Comparison of ENCODE assay signal across 8 mouse cellular contexts in genomic region chr15:97376792-97377222, GRCm38 (mm10).
DNase-seq lines count a peak whose midpoint lies in the region; ATAC-seq and TF ChIP-seq lines count a peak whose summit lies in the region.

No protein-coding gene starts in this region.

- no peak for TF ChIP-seq EP300 in heart, adult 2 months (IDR thresholded peaks at IDR 0.05; ENCODE audit: insufficient read depth, low read depth, low read length)

- H3K79me2 ChIP-seq in heart, adult 2 months (replicated peaks; ENCODE audit: control insufficient read depth, insufficient read depth, low read length): no peaks in the 10 kb centered on the region

- peak overlapping the region; percentile 46 for H3K4me2 ChIP-seq in kidney, embryonic 16.5 days (replicated peaks; ENCODE audit: low read depth, low read length)
- peak overlapping the region; percentile 26 for H3K4me2 ChIP-seq in limb, embryonic 12.5 days
- H3K4me2 ChIP-seq in stomach, embryonic 15.5 days: peak overlapping the region; percentile 26

- H3K4me1 ChIP-seq in kidney, embryonic 16.5 days (ENCODE audit: insufficient read depth, low read length): peaks cover 33% of the 10 kb centered on the region
- H3K4me1 ChIP-seq in heart, adult 2 months (ENCODE audit: control insufficient read depth, insufficient read depth, low read length): peaks cover 1% of the 10 kb centered on the region
- peaks cover 8% of the 10 kb centered on the region; the same call in 1 of the 2 replicates for H3K4me1 ChIP-seq in limb, embryonic 12.5 days (replicated peaks)
- H3K4me1 ChIP-seq in stomach, embryonic 15.5 days: peaks cover 9% of the 10 kb centered on the region; the same call in 1 of the 2 replicates

- no peaks in the 10 kb centered on the region for H3K36me3 ChIP-seq in kidney, embryonic 16.5 days (ENCODE audit: insufficient read depth, low read length)
- no peaks in the 10 kb centered on the region for H3K36me3 ChIP-seq in heart, adult 2 months (ENCODE audit: control insufficient read depth, insufficient read depth, low read length)
- no peaks in the 10 kb centered on the region for H3K36me3 ChIP-seq in limb, embryonic 12.5 days
- no peaks in the 10 kb centered on the region for H3K36me3 ChIP-seq in stomach, embryonic 15.5 days

- TF ChIP-seq POLR2A in heart, adult 2 months (IDR thresholded peaks at IDR 0.05; ENCODE audit: insufficient read depth, low read depth, low read length): no peak

- H3K9ac ChIP-seq in kidney, embryonic 16.5 days (replicated peaks; ENCODE audit: low read length): peak overlapping the region; percentile 44
- peak overlapping the region; percentile 47; the same call in 1 of the 2 replicates for H3K9ac ChIP-seq in heart, adult 2 months (ENCODE audit: low read depth, low read length)
- H3K9ac ChIP-seq in limb, embryonic 12.5 days (replicated peaks): peak overlapping the region; percentile 8; the same call in 1 of the 2 replicates
- no peak overlapping the region for H3K9ac ChIP-seq in stomach, embryonic 15.5 days

- H3K9me3 ChIP-seq in kidney, embryonic 16.5 days (ENCODE audit: low read length): no peaks in the 10 kb centered on the region
- H3K9me3 ChIP-seq in limb, embryonic 12.5 days: no peaks in the 10 kb centered on the region
- H3K9me3 ChIP-seq in stomach, embryonic 15.5 days: no peaks in the 10 kb centered on the region

- peak overlapping the region; percentile 16 for H3K4me3 ChIP-seq in kidney, embryonic 16.5 days (ENCODE audit: low read length)
- no peak overlapping the region for H3K4me3 ChIP-seq in heart, adult 2 months
- 0 out of 2 replicates have a peak overlapping the region, but pooled peaks have one; percentile 1 for H3K4me3 ChIP-seq in limb, embryonic 12.5 days (replicated peaks)
- no peak overlapping the region for H3K4me3 ChIP-seq in stomach, embryonic 15.5 days (replicated peaks)

- DNase-seq in kidney, adult 18-20 months: no peak
- peak; percentile 25 to 37 for DNase-seq in heart, adult 2 months
- DNase-seq in thymus, postnatal 25 days: no peak
- no peak for DNase-seq in left cerebral cortex, postnatal 36 days (ENCODE audit: low spot score in 2 of 2)

- no peak for TF ChIP-seq CTCF in heart, adult 2 months (IDR thresholded peaks at IDR 0.05)

- intact Hi-C loops in heart, adult 2 months (cut with DNase I): no loop called here
- intact Hi-C loops in left cerebral cortex, postnatal 36 days (cut with DNase I): no loop called here

- H3K27ac ChIP-seq in kidney, embryonic 16.5 days (ENCODE audit: low read length): 0 out of 2 replicates have a peak overlapping the region, but pooled peaks have one; percentile 29
- H3K27ac ChIP-seq in heart, adult 2 months: peak overlapping the region; percentile 4; the same call in 1 of the 2 replicates
- no peak overlapping the region for H3K27ac ChIP-seq in limb, embryonic 12.5 days
- H3K27ac ChIP-seq in stomach, embryonic 15.5 days: no peak overlapping the region

- H3K27me3 ChIP-seq in kidney, embryonic 16.5 days (ENCODE audit: insufficient read depth, low read length): no peaks in the 10 kb centered on the region
- H3K27me3 ChIP-seq in heart, adult 2 months (ENCODE audit: control insufficient read depth, insufficient read depth, low read length): no peaks in the 10 kb centered on the region
- H3K27me3 ChIP-seq in limb, embryonic 12.5 days: peaks cover 19% of the 10 kb centered on the region
- no peaks in the 10 kb centered on the region for H3K27me3 ChIP-seq in stomach, embryonic 15.5 days (replicated peaks)

- WGBS in kidney, embryonic 16.5 days: 10% methylated on average over 19 of the region's 19 CpGs
- WGBS in heart, adult 2 months: 26% methylated on average over 19 of the region's 19 CpGs
- 20% methylated on average over 19 of the region's 19 CpGs for WGBS in limb, embryonic 12.5 days
- 36% methylated on average over 19 of the region's 19 CpGs for WGBS in stomach, embryonic 15.5 days

- ATAC-seq in kidney, embryonic 16.5 days (ENCODE audit: low FRiP score, low TSS enrichment): peak; percentile 39
- ATAC-seq in limb, embryonic 12.5 days (ENCODE audit: insufficient number of reproducible peaks, insufficient read depth, low FRiP score, low TSS enrichment, low read depth): no peak
- no peak for ATAC-seq in stomach, embryonic 15.5 days (ENCODE audit: insufficient read depth, low FRiP score, low read depth)
- no peak for ATAC-seq in megakaryocyte progenitor cell, adult 5-6 weeks (replicated peaks; ENCODE audit: poor library complexity)

Comparison
In these comparisons a context has a peak if more than half of its experiments do, and no peak if none do; other contexts are left out.
1. H3K27ac ChIP-seq: peak in kidney, embryonic 16.5 days (single experiment) and heart, adult 2 months (single experiment); none in limb, embryonic 12.5 days (single experiment) and stomach, embryonic 15.5 days (single experiment).
2. H3K4me3 ChIP-seq: peak in kidney, embryonic 16.5 days (single experiment) and limb, embryonic 12.5 days (single experiment); none in heart, adult 2 months (single experiment) and stomach, embryonic 15.5 days (single experiment).
3. DNase-seq: peak in heart, adult 2 months (2 of 2); none in kidney, adult 18-20 months (single experiment), thymus, postnatal 25 days (single experiment) and left cerebral cortex, postnatal 36 days (0 of 2).
4. Peak in every context shown above with its lines, with median percentiles within 50 percentile points of each other: H3K4me2 ChIP-seq.